8 mouse cellular contexts compared by ENCODE assay signal in the genomic region with DNA sequence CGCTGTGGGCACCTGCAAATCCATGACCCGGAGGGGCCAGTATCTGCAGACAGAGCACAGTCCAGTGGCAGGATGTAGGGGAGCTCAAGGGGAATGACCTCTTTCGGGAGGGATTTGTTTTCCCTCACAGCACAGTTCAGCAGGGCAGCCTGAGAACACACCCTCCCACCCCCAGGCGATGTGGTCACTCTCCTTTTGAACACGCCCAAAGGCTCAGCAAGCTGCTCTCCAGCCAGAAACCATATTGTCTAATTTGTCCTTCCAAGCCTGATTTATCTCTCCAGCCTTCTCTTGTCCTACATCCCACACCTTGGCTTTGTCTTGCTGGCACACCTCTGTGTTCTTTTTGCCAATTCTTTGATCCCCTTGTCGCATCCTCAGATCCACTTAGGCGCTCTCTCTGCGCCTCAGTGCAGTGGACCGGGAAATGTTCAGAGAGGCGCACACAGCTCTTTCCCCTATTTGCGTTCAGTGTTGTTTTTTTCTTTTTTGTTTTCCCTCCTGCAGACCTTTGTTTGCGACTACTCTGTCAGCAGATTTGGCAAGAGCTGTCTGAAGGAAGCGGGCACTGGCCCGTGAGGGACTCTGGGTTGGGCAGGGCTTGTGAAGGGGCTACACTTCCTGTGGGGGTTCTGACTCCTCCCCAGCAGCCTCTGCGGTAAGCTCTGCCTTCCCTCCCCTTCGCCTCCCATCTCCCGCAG. TPM values are rescaled to one million over a fixed set of nuclear protein-coding genes. Genes with fewer than 3 reads are reported as not detected.
DNase-seq lines count a peak whose midpoint lies in the region; ATAC-seq and TF ChIP-seq lines count a peak whose summit lies in the region.

No protein-coding gene starts in this region.

- TF ChIP-seq POLR2A in thymus, adult 2 months (IDR thresholded peaks at IDR 0.05; ENCODE audit: control insufficient read depth, extremely low read depth, insufficient read depth, low read length, poor library complexity): no peak

- H3K9me3 ChIP-seq in forebrain, embryonic 15.5 days: no peaks in the 10 kb centered on the region
- H3K9me3 ChIP-seq in lung, embryonic 15.5 days: no peaks in the 10 kb centered on the region

- H3K4me3 ChIP-seq in forebrain, embryonic 15.5 days: peak overlapping the region; percentile 30
- H3K4me3 ChIP-seq in lung, embryonic 15.5 days: peak overlapping the region; percentile 30
- H3K4me3 ChIP-seq in thymus, adult 2 months (ENCODE audit: control insufficient read depth, insufficient read depth, low read length): peak overlapping the region; percentile 33

- peaks cover 8% of the 10 kb centered on the region for H3K4me1 ChIP-seq in forebrain, embryonic 15.5 days
- H3K4me1 ChIP-seq in lung, embryonic 15.5 days: peaks cover 22% of the 10 kb centered on the region
- H3K4me1 ChIP-seq in thymus, adult 2 months (replicated peaks; ENCODE audit: control insufficient read depth, insufficient read depth, low read length): peaks cover 21% of the 10 kb centered on the region

- no peak for TF ChIP-seq CTCF in thymus, adult 2 months (IDR thresholded peaks at IDR 0.05; ENCODE audit: borderline replicate concordance, control insufficient read depth, extremely low read depth, insufficient read depth, low read length, poor library complexity)

- no peaks in the 10 kb centered on the region for H3K27me3 ChIP-seq in forebrain, embryonic 15.5 days
- no peaks in the 10 kb centered on the region for H3K27me3 ChIP-seq in lung, embryonic 15.5 days
- H3K27me3 ChIP-seq in thymus, adult 2 months (ENCODE audit: control insufficient read depth, insufficient read depth, low read length): no peaks in the 10 kb centered on the region

- peak overlapping the region; percentile 42 for H3K9ac ChIP-seq in forebrain, embryonic 15.5 days (replicated peaks)
- peak overlapping the region; percentile 32; the same call in 1 of the 2 replicates for H3K9ac ChIP-seq in lung, embryonic 15.5 days

- no peaks in the 10 kb centered on the region for H3K36me3 ChIP-seq in forebrain, embryonic 15.5 days
- H3K36me3 ChIP-seq in lung, embryonic 15.5 days: no peaks in the 10 kb centered on the region
- no peaks in the 10 kb centered on the region for H3K36me3 ChIP-seq in thymus, adult 2 months (ENCODE audit: control insufficient read depth, insufficient read depth, low read length)

- WGBS in forebrain, embryonic 15.5 days: 7% methylated on average over 17 of the region's 17 CpGs
- WGBS in lung, embryonic 15.5 days: 15% methylated on average over 17 of the region's 17 CpGs
- WGBS in thymus, adult 2 months: 27% methylated on average over 17 of the region's 17 CpGs

- peak; percentile 97 for ATAC-seq in forebrain, embryonic 15.5 days (replicated peaks)
- peak; percentile 85 for ATAC-seq in lung, embryonic 15.5 days (ENCODE audit: borderline replicate concordance, extremely low read depth, low FRiP score, low TSS enrichment)
- ATAC-seq in neutrophil, adult 5-6 weeks (ENCODE audit: extremely low read depth, insufficient number of reproducible peaks, low FRiP score, poor library complexity, severe bottlenecking): peak; percentile 21

- peak; percentile 37 for DNase-seq in CD4-positive helper T cell, adult 2 months (ENCODE audit: low read depth, low spot score)
- peak; percentile 74 for DNase-seq in adrenal gland, postnatal 10 days
- peak; percentile 44 to 59 for DNase-seq in heart, postnatal 14 days
- DNase-seq in kidney, postnatal 36 days: peak; percentile 57 to 67
- DNase-seq in thymus, adult 2 months: peak; percentile 59

- H3K4me2 ChIP-seq in forebrain, embryonic 15.5 days (replicated peaks): peak overlapping the region; percentile 51
- peak overlapping the region; percentile 59 for H3K4me2 ChIP-seq in lung, embryonic 15.5 days

- H3K27ac ChIP-seq in forebrain, embryonic 15.5 days (replicated peaks): peak overlapping the region; percentile 57
- peak overlapping the region; percentile 29; the same call in 1 of the 2 replicates for H3K27ac ChIP-seq in lung, embryonic 15.5 days
- H3K27ac ChIP-seq in thymus, adult 2 months (ENCODE audit: control insufficient read depth, insufficient read depth, low read length): peak overlapping the region; percentile 14; the same call in 1 of the 2 replicates

- intact Hi-C loops in heart, postnatal 14 days (cut with DNase I): no loop called here

RNA-seq across cellular contexts. Expression of gene Pla1a, which starts 33.3 kb away (rescaled TPM):
- total RNA-seq in adrenal gland, postnatal 10 days (2021): 10 to 100 TPM; 19.9 to 29.6 TPM
- 0.34 and 0.41 TPM in 2 replicates for polyA plus RNA-seq in forebrain, embryonic 15.5 days (2015; fragmentation: Nextera tagmentation; extraction: Ambion mirVana)
- 10 to 100 TPM; 10.4 to 13.6 TPM for total RNA-seq in heart, postnatal 14 days (2021)
- 0.66 and 0.74 TPM in 2 replicates for polyA plus RNA-seq in lung, embryonic 15.5 days (2015; fragmentation: Nextera tagmentation; extraction: Ambion mirVana)
- total RNA-seq in neutrophil, adult 5-6 weeks (2017): 0.47 TPM in 1 of 2 replicates, not detected in the other
- polyA plus RNA-seq in thymus, adult 2 months (2012; rRNA removed): 4.1 and 5.5 TPM in 2 replicates

RNA-seq across cellular contexts. Expression of gene Popdc2, which starts 37.7 kb away (rescaled TPM):
- total RNA-seq in adrenal gland, postnatal 10 days (2021): 1 to 10 TPM; 4.6 to 8.5 TPM
- 0.22 and 0.42 TPM in 2 replicates for polyA plus RNA-seq in forebrain, embryonic 15.5 days (2015; fragmentation: Nextera tagmentation; extraction: Ambion mirVana)
- 100 to 1,000 TPM; 542 to 580 TPM for total RNA-seq in heart, postnatal 14 days (2021)
- polyA plus RNA-seq in lung, embryonic 15.5 days (2015; fragmentation: Nextera tagmentation; extraction: Ambion mirVana): 10.3 and 10.8 TPM in 2 replicates
- total RNA-seq in neutrophil, adult 5-6 weeks (2017): 0.35 and 1.4 TPM in 2 replicates
- polyA plus RNA-seq in thymus, adult 2 months (2012; rRNA removed): 3.1 and 33.2 TPM in 2 replicates

RNA-seq across cellular contexts. Expression of gene Adprh, which starts 52.8 kb away (rescaled TPM):
- 10 to 100 TPM; 37.0 to 40.0 TPM for total RNA-seq in adrenal gland, postnatal 10 days (2021)
- 131 and 141 TPM in 2 replicates for polyA plus RNA-seq in forebrain, embryonic 15.5 days (2015; fragmentation: Nextera tagmentation; extraction: Ambion mirVana)
- 10 to 100 TPM; 26.6 to 27.7 TPM for total RNA-seq in heart, postnatal 14 days (2021)
- 91.7 and 93.7 TPM in 2 replicates for polyA plus RNA-seq in lung, embryonic 15.5 days (2015; fragmentation: Nextera tagmentation; extraction: Ambion mirVana)
- 26.4 and 33.0 TPM in 2 replicates for total RNA-seq in neutrophil, adult 5-6 weeks (2017)
- polyA plus RNA-seq in thymus, adult 2 months (2012; rRNA removed): 49.8 and 54.2 TPM in 2 replicates

RNA-seq across cellular contexts. Expression of gene Gm21987, which starts 52.8 kb away (rescaled TPM):
- not detected for total RNA-seq in adrenal gland, postnatal 10 days (2021)
- polyA plus RNA-seq in forebrain, embryonic 15.5 days (2015; fragmentation: Nextera tagmentation; extraction: Ambion mirVana): not detected in 2 replicates
- total RNA-seq in heart, postnatal 14 days (2021): 1 to 10 TPM in 1 of 2 experiments, not detected in 1; 1.2 TPM
- not detected in 2 replicates for polyA plus RNA-seq in lung, embryonic 15.5 days (2015; fragmentation: Nextera tagmentation; extraction: Ambion mirVana)
- total RNA-seq in neutrophil, adult 5-6 weeks (2017): not detected in 2 replicates
- not detected in 2 replicates for polyA plus RNA-seq in thymus, adult 2 months (2012; rRNA removed)

RNA-seq across cellular contexts. Expression of gene Cox17, which starts 52.9 kb away (rescaled TPM):
- total RNA-seq in adrenal gland, postnatal 10 days (2021): 100 to 1,000 TPM; 385 to 411 TPM
- 102 and 113 TPM in 2 replicates for polyA plus RNA-seq in forebrain, embryonic 15.5 days (2015; fragmentation: Nextera tagmentation; extraction: Ambion mirVana)
- total RNA-seq in heart, postnatal 14 days (2021): 100 to 1,000 TPM; 227 to 256 TPM
- polyA plus RNA-seq in lung, embryonic 15.5 days (2015; fragmentation: Nextera tagmentation; extraction: Ambion mirVana): 120 and 130 TPM in 2 replicates
- 317 and 339 TPM in 2 replicates for total RNA-seq in neutrophil, adult 5-6 weeks (2017)
- polyA plus RNA-seq in thymus, adult 2 months (2012; rRNA removed): 61.0 and 68.7 TPM in 2 replicates

Comparison
In these comparisons a context has a peak if more than half of its experiments do, and no peak if none do; other contexts are left out.
1. Peak in every context shown above with its lines: DNase-seq, ATAC-seq, H3K4me3 ChIP-seq and H3K27ac ChIP-seq.
2. ATAC-seq: peak in every context shown above with its lines; median percentile 97 in forebrain, embryonic 15.5 days; 85 in lung, embryonic 15.5 days; 21 in neutrophil, adult 5-6 weeks.
3. RNA of gene Popdc2, which starts 37.7 kb away (total RNA-seq): 542 to 580 TPM in heart, postnatal 14 days; 4.6 to 8.5 TPM in adrenal gland, postnatal 10 days and 0.35 to 1.4 TPM in neutrophil, adult 5-6 weeks; every median in the first group is over 10 times any median in the second.